Mouse (Mus musculus): ENCODE data around the gene Nfkbil1.
"Not testable (repeated sequence)": the region's sequence is repeated elsewhere in the genome, so short reads cannot be mapped to it uniquely, and the experiment has no call there.

Nfkbil1 gene

DNA sequence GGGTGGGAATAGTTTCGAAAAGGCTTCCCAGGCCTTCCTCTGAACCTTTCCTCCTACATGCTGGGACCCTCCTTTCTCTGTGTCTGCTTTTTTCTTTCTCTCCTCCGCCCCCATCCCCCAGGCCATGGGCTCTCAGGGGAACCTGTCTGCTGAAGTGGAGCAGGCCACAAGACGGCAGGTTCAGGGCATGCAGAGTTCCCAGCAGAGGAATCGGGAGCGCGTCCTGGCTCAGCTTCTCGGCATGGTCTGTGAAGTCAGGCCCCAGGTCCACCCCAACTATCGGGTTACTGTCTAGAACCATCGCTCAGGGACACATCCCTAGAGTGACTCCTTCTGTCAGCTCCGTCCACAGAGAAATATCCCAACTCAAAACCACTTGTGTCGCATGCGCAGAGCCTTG is 1.9 kb upstream of the Nfkbil1 start:
- DNase-seq (ENCODE audit: low spot score in 2 of 2) = no peak

- DNase-seq (ENCODE audit: low spot score in 2 of 2) = no peak
Observed at GRCm38 (mm10) chr17:35236996-35237395, 1.4 kb upstream of the Nfkbil1 start.

GRCm38 (mm10) chr17:35236390-35236746 is 776 bp upstream of the Nfkbil1 start:
- DNase-seq (ENCODE audit: low spot score in 2 of 2) = peak; percentile 90 to 99

GRCm38 (mm10) chr17:35234903-35235302 is 689 bp downstream of the Nfkbil1 start:
- no peak for DNase-seq (ENCODE audit: low spot score in 2 of 2)

GRCm38 (mm10) chr17:35234090-35234489 is 1.5 kb downstream of the Nfkbil1 start:
- DNase-seq (ENCODE audit: low spot score in 2 of 2) = not testable (repeated sequence)

DNA sequence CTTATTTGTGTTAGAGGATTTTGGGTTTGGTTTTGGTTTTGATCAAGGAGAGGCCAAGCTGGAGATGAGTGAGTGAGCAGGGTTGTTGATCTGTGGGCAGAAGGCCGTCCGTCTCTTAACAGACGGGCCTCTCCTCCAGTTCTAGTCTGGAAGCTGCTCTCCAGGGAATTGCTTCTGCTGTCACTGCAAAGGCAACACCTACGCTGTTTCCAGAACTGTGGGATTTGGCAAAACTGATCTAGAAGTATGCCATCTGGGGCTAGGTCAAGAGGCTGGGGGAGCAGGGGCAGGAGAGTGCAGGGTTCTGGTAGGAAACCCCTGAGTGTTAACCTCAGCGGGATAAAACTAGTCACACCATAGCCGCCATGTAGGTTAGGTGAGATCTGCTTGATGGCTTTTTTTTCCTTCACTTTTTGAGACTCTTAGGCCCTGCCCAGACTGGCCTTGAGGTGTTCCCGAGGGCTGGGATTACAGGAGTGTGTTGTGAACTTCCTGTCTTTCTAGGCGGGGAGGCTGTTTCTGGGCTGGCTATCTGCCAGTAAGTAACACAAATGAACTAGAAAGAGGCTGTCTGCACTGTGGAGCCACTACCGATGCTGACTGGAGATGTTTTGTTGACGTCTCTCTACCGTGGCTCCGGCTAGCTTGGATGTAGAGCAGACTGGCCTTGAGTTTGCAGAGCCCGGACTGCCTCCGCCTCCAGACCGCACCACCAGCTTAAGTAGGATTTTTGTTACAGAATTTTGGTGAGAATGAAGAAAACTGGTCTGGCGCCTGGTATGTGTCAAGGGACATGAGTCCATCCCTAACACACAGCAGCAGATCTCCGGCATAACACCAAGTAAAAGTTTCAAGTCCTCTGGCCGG is 2.2 kb downstream of the Nfkbil1 start, which contains the start of gene Atp6v1g2:
TSS of gene Atp6v1g2 (plus strand) at position 547 of the 867 bp plus-strand sequence.
- no peak for DNase-seq (ENCODE audit: low spot score in 2 of 2)

GRCm38 (mm10) chr17:35232659-35233058 is 2.9 kb downstream of the Nfkbil1 start:
- no peak for DNase-seq (ENCODE audit: low spot score in 2 of 2)

DNA sequence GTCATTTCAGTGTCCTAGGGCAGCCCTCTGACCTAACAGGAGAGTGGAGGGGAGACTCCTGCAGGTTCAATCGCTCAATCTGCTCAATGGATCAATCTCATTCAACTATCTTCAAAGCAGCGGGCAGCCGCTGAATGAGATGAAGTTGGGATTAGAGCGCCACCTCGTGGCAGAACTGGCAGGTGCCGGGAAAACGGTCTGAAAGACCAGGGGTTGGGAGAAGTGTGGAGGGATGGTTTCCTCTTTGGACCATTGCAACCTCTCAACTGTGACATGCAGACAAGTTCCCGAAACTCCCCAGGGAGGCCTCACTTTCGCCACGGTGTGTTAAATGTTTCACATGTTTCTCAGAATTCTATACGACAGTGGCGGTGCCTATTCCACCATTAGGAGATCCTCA is 3.5 kb downstream of the Nfkbil1 start:
- DNase-seq (ENCODE audit: low spot score in 2 of 2) = peak in 1 of 2 experiments; percentile 87

DNA sequence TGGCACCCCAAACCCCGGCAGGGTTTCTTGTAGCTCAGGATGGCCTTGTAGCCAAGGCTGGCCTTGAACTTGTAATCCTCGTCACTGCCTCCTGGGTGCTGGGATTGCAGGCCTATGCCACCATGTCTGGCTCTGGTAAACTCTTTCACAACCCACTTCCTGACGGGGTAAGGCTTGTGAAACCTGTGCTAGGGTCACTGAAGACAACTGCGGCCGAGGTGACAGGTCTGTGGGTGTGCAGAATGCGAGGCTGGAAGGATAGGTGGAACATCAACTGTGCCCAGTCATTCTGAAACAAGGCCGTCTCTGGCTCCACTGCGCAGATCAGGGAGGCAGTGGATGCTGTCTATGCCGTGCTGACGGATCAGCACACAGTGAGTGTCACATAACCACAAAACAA is 4.6 kb downstream of the Nfkbil1 start:
- no peak for DNase-seq (ENCODE audit: low spot score in 2 of 2)

DNA sequence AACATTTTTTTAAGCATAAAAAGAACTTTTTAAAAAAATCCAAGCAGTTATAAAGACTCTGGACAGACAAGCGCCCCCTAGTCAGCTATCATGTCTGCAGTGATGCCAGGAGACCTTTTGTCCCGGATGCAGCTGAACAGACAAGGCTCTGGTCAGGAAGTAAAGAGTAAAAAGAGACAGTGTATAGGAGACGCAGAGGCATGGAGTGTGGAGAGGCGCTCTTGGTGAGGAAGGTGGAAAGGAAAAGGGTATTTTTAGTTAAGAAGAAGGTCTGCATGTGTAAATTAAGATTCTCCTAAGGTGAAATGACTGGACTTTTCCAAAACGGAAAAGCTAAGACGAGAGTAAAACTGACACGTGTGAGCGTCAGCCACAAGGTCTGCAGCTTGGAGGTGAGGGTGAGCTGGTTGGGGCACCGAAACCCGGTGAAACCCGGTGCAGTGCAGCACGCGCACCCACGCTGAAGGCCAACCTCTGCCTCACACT is 9.0 kb downstream of the Nfkbil1 start:
- DNase-seq (ENCODE audit: low spot score in 2 of 2) = no peak

DNA sequence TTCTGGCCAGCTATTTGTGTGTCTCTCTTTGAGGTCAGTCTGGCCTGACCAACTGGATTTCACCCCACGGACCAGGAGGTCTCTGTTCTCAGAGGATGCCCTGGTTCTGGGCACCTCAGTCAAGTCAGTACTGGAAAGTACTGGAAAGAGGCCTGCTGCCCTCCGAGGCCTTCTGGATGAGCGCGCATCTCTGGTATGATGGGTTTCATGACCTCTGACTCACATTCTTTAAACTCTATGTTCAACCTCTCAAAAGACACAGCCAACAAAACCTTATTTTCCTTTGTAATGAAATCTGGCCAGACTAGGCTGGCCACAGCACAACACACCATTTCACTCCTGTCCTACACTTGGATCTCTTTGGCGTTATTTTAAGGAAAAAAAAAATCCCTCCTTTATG is 10.1 kb downstream of the Nfkbil1 start:
- DNase-seq (ENCODE audit: low spot score in 2 of 2) = no peak

- no peak for DNase-seq (ENCODE audit: low spot score in 2 of 2)
Observed at GRCm38 (mm10) chr17:35224641-35225040, 11.0 kb downstream of the Nfkbil1 start.

GRCm38 (mm10) chr17:35222299-35222698 is 13.3 kb downstream of the Nfkbil1 start:
- no peak for DNase-seq (ENCODE audit: low spot score in 2 of 2)

GRCm38 (mm10) chr17:35220156-35220952 is 15.2 kb downstream of the Nfkbil1 start, which contains the start of gene Gm16181:
TSS of gene Gm16181 (plus strand) at chr17:35220834.
- DNase-seq (ENCODE audit: low spot score in 2 of 2) = no peak

DNA sequence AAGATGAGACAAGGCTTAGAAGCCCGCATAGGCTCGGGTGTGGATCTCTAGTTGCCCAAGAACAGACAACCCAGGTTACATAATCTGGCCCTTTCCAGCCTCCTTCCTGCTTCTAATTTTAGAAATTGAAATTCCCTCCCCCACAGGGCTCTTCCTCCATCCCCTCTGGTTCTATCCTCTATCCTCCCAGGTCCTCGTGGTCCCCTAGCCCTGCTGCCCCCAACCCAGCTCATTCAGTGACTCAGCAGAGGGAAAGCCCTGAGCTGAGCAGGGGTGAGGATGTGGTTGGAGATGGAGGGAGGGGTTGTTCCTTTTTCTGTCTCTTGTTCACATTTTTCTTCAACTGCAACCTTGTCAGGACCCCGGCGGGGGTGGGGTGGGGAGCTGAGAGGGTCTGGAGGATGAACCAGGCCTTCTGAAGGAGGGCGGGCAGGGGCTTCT is 16.0 kb downstream of the Nfkbil1 start:
- DNase-seq (ENCODE audit: low spot score in 2 of 2) = no peak

- no peak for DNase-seq (ENCODE audit: low spot score in 2 of 2)
Observed at GRCm38 (mm10) chr17:35218516-35219193, 16.9 kb downstream of the Nfkbil1 start.

DNA sequence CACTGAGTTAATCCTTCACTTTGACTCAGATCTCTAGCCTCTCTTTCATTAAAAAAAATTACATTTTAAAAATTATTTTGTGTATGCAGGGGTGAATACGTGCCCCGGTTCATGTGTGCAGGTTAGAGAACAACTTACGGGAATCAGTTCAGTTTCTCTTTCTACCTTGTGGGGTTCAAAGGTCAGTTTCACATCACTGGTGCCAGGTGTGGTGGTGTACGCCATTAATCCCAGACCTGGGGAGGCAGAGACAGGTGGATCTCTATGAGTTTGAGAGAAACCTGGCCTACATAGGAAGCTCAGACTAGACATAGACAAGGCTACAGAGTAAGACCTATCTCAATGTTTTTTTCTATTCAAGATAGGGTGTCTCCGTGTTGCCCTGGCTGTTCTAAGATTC is 22.5 kb downstream of the Nfkbil1 start:
- DNase-seq (ENCODE audit: low spot score in 2 of 2) = no peak

GRCm38 (mm10) chr17:35210593-35210992 is 25.0 kb downstream of the Nfkbil1 start:
- no peak for DNase-seq (ENCODE audit: low spot score in 2 of 2)

DNA sequence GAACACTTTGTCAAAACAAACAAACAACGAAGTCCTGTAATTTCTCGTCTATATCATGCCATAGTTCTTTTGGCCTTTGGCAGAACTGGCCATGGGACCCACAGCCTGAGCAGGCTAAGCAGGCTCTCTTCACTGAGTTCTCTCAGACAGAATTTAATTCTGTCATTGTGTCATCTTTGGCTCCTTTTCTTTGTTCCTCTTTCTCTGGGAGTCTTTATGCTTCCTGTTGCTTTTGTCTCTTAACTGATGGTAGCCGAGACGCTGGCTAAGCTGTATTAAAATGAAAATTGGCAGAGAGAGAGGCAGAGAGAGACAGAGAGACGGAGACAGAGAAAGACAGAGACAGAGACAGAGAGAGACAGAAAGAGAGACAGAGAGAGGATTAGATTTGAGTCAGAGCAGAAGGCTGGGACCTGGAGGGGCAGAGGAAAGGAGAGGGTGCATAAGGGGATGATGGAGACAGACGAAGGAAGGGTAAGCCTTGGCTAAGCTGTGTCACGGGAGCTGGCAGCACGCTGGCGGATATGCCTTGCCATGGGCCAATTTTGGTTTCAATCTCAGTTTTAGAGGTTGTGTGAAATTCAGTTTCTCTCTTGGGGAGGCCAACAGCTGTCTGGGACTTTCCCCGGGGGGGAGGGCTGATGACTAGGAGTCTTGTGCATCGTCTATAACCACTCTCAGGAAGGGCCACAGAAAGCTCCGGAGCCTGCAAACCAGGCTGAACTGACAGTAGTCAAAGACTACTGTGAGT is 25.6 kb downstream of the Nfkbil1 start:
- no peak for DNase-seq (ENCODE audit: low spot score in 2 of 2)

- DNase-seq (ENCODE audit: low spot score in 2 of 2) = no peak
Observed at GRCm38 (mm10) chr17:35205380-35205769, 30.2 kb downstream of the Nfkbil1 start.

Measured in left cerebral cortex, adult 9 months (tissue).